19 mouse cellular contexts compared by ENCODE assay signal in the genomic region with DNA sequence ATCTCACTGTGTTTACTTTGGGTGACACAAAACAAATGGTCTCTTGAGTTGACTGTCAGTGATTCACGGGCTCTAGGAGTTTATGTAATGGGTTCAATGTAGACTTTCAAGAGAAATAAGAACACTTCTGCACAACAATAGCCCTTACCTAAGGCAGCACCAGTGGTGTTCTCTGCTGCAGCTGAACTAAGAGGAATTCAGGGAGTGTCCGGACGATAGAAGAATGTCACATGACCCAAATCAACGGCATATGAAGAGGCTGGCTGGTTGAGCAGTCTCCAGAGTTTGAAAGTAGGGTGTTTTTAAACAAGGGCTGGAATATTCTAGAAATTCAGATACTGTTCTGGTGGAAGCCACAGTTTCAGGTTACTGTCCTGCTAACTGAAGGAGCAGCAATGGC. TPM values are rescaled to one million over a fixed set of nuclear protein-coding genes. Genes with fewer than 3 reads are reported as not detected.
"Had no signal": no experiment of that assay in that cellular context is flagged by ENCODE, and none has a peak within 500 bp of the region (broad histone marks: within the 10 kb centered on the region; RNA-seq: fewer than 3 reads in every experiment).

No protein-coding gene starts in this region.

- H3K9me3 ChIP-seq: kidney, embryonic 15.5 days; liver, embryonic 13.5 days; midbrain, embryonic 12.5 days; midbrain, embryonic 15.5 days; neural tube, embryonic 12.5 days; neural tube, embryonic 15.5 days had no signal

- DNase-seq: kidney, adult 8-10 months; kidney, postnatal 10 days; kidney, postnatal 36 days; layer of hippocampus, postnatal 36 days; liver, embryonic 13.5 days; right cerebral cortex, adult 18-20 months; right cerebral cortex, postnatal 14 days; right cerebral cortex, postnatal 4 days; thymus, adult 2 months; thymus, postnatal 14 days; thymus, postnatal 4 days had no signal

- H3K9ac ChIP-seq: kidney, embryonic 15.5 days; liver, embryonic 13.5 days; midbrain, embryonic 12.5 days; midbrain, embryonic 15.5 days; neural tube, embryonic 12.5 days; neural tube, embryonic 15.5 days had no signal

- H3K36me3 ChIP-seq: kidney, embryonic 15.5 days; liver, embryonic 13.5 days; midbrain, embryonic 12.5 days; midbrain, embryonic 15.5 days; neural tube, embryonic 12.5 days; neural tube, embryonic 15.5 days had no signal

- H3K27me3 ChIP-seq: kidney, embryonic 15.5 days; liver, embryonic 13.5 days; midbrain, embryonic 12.5 days; midbrain, embryonic 15.5 days; neural tube, embryonic 12.5 days; neural tube, embryonic 15.5 days had no signal

- H3K4me3 ChIP-seq: kidney, embryonic 15.5 days; left cerebral cortex, adult 2 months; liver, embryonic 13.5 days; midbrain, embryonic 12.5 days; midbrain, embryonic 15.5 days; neural tube, embryonic 12.5 days; neural tube, embryonic 15.5 days had no signal

- H3K4me2 ChIP-seq: kidney, embryonic 15.5 days; liver, embryonic 13.5 days; midbrain, embryonic 12.5 days; midbrain, embryonic 15.5 days; neural tube, embryonic 12.5 days; neural tube, embryonic 15.5 days had no signal

- ATAC-seq: midbrain, embryonic 15.5 days had no signal

- H3K27ac ChIP-seq: kidney, embryonic 15.5 days; left cerebral cortex, adult 2 months; liver, embryonic 13.5 days; midbrain, embryonic 12.5 days; midbrain, embryonic 15.5 days; neural tube, embryonic 12.5 days; neural tube, embryonic 15.5 days; stomach, postnatal 0 days had no signal

- H3K4me1 ChIP-seq: kidney, embryonic 15.5 days; liver, embryonic 13.5 days; midbrain, embryonic 12.5 days; midbrain, embryonic 15.5 days; neural tube, embryonic 12.5 days; neural tube, embryonic 15.5 days had no signal

RNA-seq across cellular contexts. Expression of a gene that starts 53.3 kb away (rescaled TPM):
- polyA plus RNA-seq: macrophage; midbrain, embryonic 12.5 days; neural tube, embryonic 12.5 days had no signal
